Mouse (Mus musculus): ENCODE data around the gene Cd68.

Gene Cd68

DNA sequence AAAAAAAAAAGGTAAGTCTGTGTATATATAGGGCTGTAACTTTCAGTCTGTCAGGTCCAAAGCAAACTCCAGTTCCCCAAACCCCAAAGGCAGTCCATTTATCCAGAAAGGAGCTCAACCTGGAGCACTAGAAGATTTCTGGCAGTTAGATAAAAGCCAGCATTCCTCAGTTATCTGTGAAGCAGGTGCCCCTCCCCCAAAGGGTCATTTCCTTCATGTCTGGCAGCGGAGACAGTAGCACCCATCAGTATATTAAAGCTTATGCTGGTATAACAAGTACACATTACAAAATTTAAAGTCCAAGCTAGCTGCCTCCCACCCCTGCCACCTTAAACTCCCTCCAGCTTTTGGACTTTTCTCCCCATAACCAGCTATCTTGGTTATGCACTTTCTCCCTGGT, 33.6 kb upstream of the Cd68 start:
- no peak for TF ChIP-seq GATA4 (IDR thresholded peaks at IDR 0.05; ENCODE audit: insufficient replicate concordance, low read length)

DNA sequence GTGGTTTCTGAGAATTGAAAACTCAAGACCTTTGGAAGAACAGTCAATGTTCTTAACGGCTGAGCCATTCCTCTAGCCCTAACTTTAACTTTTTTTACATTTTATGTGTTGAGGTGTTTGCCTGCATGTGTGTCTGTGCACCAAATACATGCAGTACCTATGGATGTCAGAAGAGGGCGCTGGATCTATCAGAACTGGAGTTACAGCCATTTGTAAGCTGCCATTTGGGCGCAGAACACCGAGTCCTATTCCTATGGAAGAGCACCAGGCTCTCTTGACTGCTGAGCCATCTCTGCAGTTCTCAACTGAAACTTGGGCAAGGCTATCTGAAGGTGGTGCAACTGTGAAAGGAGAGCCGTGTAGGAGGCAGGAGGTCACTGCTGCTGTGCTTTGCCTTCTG, 32.6 kb upstream of the Cd68 start:
- TF ChIP-seq GATA4 (IDR thresholded peaks at IDR 0.05; ENCODE audit: insufficient replicate concordance, low read length): no peak

DNA sequence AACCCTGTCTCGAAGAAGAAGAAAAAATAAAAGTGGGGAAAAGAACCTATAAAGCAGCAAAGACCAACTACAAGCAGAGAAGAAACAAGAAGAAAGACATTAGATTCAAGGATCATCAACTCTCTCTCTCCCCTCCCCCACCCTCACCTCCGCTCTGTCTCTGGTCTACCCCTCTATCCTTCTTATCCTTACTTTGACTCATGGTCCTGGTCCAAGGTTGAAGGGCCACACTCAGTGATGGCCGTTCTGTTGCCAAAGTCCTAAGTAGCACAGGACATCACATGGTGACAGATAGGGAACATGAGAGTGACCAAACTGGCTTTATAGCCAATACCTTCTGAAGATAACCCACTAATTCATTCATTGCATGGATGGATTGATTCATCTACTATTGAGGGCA, 31.4 kb upstream of the Cd68 start:
- no peak for TF ChIP-seq GATA4 (IDR thresholded peaks at IDR 0.05; ENCODE audit: insufficient replicate concordance, low read length)

DNA sequence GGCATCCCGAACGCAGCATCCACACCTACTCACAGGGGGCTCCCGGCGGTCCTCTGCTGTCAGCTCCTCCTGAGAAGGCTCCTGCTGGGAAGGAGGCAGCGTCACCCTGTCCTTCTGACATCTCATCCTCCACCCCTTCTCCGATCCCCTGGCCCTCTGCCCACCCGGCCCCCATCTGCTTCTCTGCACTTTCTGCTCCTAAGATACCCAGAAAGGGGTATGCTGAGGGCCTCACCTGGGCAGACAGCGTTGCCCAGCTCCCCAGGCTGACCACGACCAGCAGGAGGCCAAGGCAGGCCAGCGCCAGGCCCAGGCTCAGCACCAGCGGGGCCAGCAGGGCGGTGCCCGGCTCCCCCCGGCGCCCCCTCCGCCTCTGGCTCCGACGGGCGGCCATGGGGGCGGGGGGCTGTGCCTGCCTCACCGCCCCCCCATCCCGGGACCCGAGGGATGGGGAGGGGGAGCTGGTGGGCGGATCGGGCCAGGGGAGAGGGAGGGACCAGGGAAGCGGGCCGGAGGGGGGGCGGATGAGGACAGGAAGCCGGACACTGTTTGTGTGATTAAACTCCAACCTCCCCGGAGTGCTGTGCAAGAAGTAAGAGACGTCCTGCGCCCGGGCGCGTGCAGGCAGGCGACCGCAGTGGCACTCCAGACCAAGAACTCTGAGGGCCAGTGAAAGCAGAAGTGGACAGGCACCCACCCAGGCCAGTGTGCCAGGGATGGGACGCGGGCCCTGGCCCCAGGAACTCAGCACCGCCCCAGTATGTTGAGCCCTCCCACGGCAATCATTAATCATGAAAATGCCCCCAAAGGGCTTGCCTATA, 29.6 kb upstream of the Cd68 start, which contains the start of the genes Tnfsf12 and Tnfsfm13:
Gene Tnfsf12 (minus strand): TSS at position 489 of the 821 bp plus-strand sequence.
Gene Tnfsfm13 (minus strand): TSS at position 738 of the 821 bp plus-strand sequence.
- TF ChIP-seq GATA4 (IDR thresholded peaks at IDR 0.05; ENCODE audit: insufficient replicate concordance, low read length): peak; percentile 50; the same call in 1 of the 2 replicates

DNA sequence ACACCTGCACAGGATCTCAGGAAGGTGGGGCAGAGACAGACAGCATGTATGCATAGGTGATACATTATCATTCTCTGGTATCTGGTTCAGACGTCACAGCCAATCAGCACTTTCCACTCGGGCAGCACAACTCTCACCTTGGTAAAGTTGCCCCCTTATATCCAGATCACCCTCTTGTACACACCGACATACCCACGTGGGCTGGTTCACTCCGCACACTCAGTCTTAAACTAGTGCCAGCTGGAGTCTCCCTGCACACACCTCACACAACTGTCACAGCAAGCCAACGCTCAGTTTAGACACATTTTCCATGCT, 29.1 kb upstream of the Cd68 start:
- TF ChIP-seq GATA4 (IDR thresholded peaks at IDR 0.05; ENCODE audit: insufficient replicate concordance, low read length): no peak

DNA sequence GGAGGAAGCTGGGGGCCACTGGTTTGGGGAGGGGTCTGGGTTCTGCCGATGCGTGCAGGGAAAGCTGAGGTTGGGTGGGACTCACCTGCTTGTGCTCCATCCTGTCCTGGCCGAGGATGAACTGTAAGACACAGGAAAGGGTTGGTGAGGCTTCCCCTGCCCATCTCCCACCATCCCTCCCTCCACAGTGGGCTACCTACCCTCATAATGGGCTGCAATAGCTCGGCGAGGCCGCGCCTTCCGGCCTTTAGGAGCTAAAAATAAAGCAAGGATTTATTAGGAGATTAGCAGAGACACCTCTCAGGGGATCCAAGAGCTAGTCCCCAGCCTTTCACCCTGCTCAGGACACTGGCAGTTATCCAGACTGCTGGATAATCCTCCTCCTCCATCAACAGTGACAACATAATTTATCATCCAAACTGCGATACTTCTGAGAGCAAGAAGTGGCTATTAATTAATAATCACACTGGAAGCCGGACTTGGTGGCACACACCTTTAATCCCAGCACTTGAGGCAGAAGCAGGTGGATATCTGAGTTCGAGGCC, 27.5 kb upstream of the Cd68 start:
- no peak for TF ChIP-seq GATA4 (IDR thresholded peaks at IDR 0.05; ENCODE audit: insufficient replicate concordance, low read length)

DNA sequence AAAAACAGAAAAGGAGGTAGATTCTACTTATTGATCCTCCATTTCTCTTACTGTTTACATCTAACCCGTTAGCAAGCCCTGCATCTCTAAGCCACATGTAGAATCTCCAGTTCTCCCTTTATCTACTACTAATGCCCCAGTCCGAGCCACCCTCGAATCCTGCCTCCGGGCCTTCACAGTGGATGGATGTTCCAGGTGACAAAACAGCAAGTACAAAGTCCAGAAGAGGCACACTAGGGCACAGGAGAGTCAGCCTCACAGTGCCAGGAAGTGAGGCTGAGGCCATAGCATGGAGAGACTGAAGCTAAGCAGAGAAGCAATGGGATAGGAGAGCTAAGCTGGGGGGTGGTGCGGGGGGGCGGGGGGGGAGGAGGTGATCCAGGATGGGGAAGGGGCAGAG, 26.9 kb upstream of the Cd68 start:
- TF ChIP-seq GATA4 (IDR thresholded peaks at IDR 0.05; ENCODE audit: insufficient replicate concordance, low read length): no peak

DNA sequence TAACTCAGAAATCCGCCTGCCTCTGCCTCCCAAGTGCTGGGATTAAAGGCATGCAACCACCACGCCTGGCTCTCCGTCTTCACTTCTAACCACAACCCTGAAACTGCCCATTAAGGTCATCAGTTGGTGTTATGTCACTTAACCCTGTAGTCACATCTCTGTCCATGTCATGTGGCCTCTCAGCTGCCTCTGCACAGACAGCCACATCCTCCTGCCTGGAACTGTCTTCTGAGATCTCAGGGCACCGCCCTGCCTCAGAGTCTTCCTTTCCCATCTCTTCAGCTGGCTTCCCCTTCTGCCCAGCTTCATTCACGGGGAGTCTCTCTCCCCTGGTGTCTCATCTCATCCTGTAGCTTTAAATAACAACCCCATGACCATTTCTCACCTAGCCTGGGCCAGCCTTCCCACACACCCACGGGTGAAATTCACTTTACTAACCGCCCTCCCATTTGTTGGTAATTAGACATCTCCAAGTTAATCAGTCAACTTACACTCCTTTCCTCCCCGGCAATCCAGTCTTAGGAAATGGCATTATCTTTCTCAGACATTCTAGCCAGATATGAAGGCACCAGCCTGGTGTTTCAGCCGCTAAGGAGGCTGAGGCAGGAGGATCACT, 26.4 kb upstream of the Cd68 start:
- no peak for TF ChIP-seq GATA4 (IDR thresholded peaks at IDR 0.05; ENCODE audit: insufficient replicate concordance, low read length)

DNA sequence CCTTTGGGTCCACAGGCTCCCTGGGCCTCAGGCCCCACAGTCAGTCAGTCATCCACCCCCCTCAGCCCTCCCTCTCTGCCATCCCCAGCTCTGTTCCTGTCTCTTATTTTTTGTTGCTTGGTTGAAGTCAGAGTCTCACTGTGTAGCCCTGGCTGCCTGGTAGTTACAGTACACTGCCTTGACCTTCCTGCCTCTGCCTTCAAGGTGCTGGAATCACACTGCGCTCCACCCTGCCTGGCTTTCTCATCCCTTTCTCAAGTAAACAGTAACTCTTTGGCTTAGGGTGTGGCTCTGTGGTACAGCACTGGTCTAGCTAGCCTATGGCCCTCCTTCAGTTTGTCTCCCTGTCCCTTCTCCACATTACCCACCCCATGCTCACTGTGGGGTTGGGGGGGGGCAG, 23.9 kb upstream of the Cd68 start:
- TF ChIP-seq GATA4 (IDR thresholded peaks at IDR 0.05; ENCODE audit: insufficient replicate concordance, low read length): no peak

DNA sequence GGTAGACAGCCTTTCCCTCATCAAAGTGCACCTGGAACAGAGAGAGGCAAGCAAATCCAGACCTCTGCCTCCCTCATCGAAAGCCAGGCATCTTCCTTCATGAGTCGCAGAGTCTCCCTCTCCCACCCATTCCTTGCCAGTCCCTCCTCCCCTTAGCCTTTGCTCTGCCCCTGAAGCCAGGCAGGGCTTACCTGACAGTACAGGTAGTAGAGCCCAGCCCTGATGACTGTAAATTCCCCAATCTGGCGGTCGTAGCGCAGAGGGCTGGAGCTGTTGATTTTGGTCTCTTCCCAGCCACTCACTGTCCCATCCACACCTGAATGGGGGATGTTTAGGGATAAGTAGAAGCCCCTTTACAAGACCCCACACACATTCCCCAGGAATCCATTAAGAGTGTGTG, 21.1 kb upstream of the Cd68 start:
- TF ChIP-seq GATA4 (IDR thresholded peaks at IDR 0.05; ENCODE audit: insufficient replicate concordance, low read length): no peak

DNA sequence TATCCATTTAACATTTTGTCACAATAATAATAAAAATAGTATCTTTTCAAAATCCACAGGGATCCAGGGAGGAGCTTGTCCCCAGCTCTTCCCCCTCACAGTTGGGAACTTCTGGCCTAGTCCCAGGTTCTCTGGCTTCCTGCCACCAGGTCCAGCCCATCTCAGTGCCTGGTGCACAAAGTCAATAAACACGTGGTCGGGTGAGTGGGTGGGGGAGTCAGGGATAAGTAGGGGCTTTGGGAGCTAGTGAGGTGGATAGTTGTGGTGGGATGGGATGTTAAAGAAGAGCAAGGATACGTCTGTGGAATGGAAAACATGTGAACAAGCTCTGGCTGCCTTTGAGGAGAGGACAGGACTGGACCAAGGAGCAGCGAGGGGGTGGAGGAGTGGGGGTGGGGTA, 20.4 kb upstream of the Cd68 start:
- TF ChIP-seq GATA4 (IDR thresholded peaks at IDR 0.05; ENCODE audit: insufficient replicate concordance, low read length): no peak

DNA sequence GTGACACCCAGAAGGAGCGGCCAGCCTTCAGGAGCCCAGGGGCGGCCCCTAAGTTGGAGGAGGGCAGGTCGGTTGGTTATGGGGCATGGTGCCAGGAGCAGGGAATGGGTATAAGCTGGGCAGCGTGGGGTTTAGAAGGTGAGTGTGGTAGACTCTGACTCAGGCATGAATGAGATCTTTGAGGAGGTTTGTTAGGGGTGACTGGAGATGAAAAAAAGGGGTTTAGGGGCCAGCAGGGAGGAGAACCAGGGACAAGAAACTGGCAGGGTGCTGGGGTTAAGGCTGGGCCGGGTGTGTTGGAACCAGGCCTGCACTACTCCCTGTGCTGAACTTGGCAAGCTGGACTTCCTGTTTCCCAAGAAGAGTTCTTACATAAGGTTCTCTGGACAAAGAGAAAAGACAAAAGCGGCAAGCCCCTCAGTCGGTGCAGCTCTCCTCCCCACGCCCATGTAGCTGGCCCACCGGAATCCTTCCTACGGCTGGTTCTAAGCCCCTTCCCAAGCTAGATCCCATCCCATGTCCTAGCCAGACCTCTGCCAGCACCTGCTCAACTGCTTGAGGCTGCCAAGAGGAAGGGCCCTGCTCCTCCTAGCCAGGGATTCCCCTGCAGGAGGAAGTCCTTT, 19.7 kb upstream of the Cd68 start, which contains the start of gene Tnfsf13:
Gene Tnfsf13 (minus strand): TSS at position 259 of the 623 bp plus-strand sequence.
- no peak for TF ChIP-seq GATA4 (IDR thresholded peaks at IDR 0.05; ENCODE audit: insufficient replicate concordance, low read length)

DNA sequence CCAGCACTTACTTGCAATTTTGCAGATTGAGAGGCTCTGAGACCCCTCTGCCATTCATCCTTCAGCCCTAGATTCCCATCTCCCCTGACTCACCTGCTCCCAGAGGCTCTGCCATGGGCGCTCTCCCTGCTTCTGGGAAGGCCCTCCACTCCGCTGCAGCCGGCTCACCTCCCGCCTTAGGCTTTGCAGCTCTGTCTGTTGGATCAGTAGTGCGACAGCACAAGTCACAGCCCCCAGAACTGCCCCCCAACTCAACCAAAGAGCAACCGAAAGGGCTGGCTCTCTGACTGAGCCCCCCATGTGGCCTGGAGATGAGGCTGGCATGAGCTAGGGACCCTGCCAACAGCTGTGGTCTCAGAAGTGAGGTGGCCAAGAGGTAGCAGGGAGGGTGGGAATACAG, 19.0 kb upstream of the Cd68 start:
- TF ChIP-seq GATA4 (IDR thresholded peaks at IDR 0.05; ENCODE audit: insufficient replicate concordance, low read length): no peak

DNA sequence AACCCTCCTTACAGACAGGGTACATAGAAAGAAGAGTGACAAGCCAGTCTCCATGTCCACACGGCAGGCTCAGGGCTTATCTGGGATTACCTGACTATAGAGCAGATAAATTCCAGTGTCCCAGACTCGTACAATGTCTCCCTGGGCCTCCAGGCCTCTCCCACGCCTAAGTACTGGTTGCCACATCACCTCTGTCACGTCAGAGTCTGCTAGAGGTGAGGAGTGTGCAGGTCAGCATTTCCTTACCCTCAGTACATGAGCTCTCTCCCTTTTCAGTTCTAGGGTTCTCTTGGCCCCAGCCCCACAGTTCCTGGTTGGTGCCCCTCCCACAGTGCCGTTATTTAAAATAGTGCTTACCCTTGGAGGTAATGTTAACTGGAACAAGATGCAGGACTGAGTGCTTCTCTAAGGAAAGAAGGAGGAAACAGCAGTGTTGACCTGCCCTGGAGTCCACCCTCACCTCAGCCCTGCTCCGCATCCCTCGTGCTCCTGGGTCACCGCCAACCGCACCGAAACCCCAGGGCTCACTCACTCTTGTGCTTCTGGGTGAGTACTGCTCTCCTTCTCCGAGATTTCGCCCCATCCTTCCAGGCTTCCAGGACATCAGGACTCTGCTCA, 18.3 kb upstream of the Cd68 start:
- TF ChIP-seq GATA4 (IDR thresholded peaks at IDR 0.05; ENCODE audit: insufficient replicate concordance, low read length): no peak

DNA sequence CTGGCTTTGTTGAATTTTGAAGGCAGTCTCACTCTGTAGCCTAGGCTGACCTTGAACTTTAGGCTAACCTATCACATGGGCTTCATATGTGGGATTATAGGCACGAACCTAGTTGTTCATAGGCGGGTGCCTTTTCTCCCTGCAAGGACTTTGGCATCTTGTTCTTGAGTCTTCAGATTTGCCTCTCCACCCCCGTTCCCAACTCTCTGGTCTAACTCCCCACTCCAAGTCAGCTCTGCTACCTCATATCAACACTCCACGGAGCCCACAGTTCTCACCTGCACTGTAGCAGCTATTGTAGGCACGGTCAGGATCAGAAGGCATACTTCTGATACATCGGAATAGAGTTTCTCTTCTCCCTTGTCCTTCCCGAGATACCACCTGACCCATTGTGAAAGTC, 17.6 kb upstream of the Cd68 start:
- TF ChIP-seq GATA4 (IDR thresholded peaks at IDR 0.05; ENCODE audit: insufficient replicate concordance, low read length): no peak

Data from liver, adult (tissue).